Mouse (Mus musculus) bone marrow macrophage, adult 2 months (primary cell): Measurements from ENCODE around the gene Mapkap1. TPM values are rescaled to one million over a fixed set of nuclear protein-coding genes. Genes with fewer than 3 reads are reported as not detected.

Source experiments
- H3K27ac ChIP-seq: 2 replicates; pipeline ENCODE4 v1.5.1; 2012; ENCODE audit warnings: low read depth, low read length; ENCODE audit not compliant: insufficient read depth
- H3K4me1 ChIP-seq: 2 replicates; pipeline ENCODE4 v1.6.1; 2012; ENCODE audit warnings: low read length; ENCODE audit not compliant: control insufficient read depth, insufficient read depth
- H3K4me3 ChIP-seq: 2 replicates; pipeline ENCODE4 v1.5.1; 2012; ENCODE audit warnings: mild to moderate bottlenecking, low read length, moderate library complexity; ENCODE audit not compliant: insufficient read depth
- CTCF ChIP-seq: IDR thresholded peaks from 2 replicates; pipeline ENCODE4 v1.5.1; 2012; ENCODE audit warnings: low read depth, mild to moderate bottlenecking, low read length, moderate library complexity
- POLR2A ChIP-seq: IDR thresholded peaks from 2 replicates; pipeline ENCODE4 v1.6.1; 2012; ENCODE audit warnings: mild to moderate bottlenecking, low read depth, low read length, borderline replicate concordance
- polyA plus RNA-seq: library from polyadenylated mRNA; stranded (reverse); fragments of >200 nt; gene quantifications from 2 replicates; pipeline ENCODE4 v1.2.4, GENCODE M21; 2012; ENCODE audit not compliant: missing spikeins, insufficient read depth, insufficient read length

Mapkap1 gene
- polyA plus RNA-seq, 1 experiment = 40.0 TPM

- H3K4me1 ChIP-seq = peaks cover 6% of the 10 kb centered on the region; the same call in 1 of the 2 replicates
- no peak overlapping the region for H3K27ac ChIP-seq
- TF ChIP-seq POLR2A (no peak), CTCF (no peak)
- H3K4me3 ChIP-seq = no peak overlapping the region
These were observed 32.7 kb upstream of the Mapkap1 start for GRCm38 (mm10) chr2:34373886-34374285.

DNA sequence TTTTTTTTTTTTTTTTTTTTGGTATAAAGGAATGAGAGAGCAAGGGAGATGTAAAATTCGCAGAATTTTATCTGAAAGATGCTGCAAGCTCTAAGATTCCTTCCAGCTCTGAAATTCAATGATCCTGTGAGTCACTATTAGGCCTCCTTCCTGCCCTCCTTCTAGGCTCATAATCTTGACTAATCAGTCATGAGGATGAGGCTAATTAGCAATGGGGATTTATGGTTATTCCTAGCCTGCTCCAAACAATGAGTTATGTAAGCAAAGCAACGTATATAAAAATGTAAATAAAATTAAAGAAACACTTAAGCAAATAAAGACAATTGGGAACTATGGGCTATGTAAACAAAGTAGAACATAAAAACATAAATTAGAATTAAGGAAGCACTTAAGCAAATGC is 32.2 kb upstream of the Mapkap1 start:
- peaks cover 6% of the 10 kb centered on the region; the same call in 1 of the 2 replicates for H3K4me1 ChIP-seq
- TF ChIP-seq POLR2A (no peak), CTCF (no peak)
- no peak overlapping the region for H3K27ac ChIP-seq
- no peak overlapping the region for H3K4me3 ChIP-seq

DNA sequence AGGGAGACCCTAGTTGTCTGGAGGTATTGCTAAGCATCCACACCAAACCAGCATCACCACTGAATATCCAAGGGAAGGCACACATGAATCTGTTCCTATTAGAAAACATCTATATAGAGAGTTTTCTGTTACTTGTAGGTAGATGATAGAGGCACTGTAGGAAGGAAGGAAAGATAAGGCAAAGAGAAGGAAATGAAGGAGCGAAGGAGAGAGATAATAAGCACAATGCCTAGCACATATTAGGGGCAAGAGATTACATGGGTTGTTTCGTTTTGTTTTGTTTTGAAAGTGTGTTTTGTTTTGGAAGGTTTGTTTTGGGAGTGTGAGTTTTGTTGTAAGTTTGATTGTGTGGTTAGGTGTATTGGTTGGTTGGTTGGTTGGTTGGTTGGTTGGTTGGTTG is 27.6 kb upstream of the Mapkap1 start:
- H3K4me3 ChIP-seq = no peak overlapping the region
- H3K27ac ChIP-seq = no peak overlapping the region
- TF ChIP-seq CTCF (no peak), POLR2A (no peak)
- no peaks in the 10 kb centered on the region for H3K4me1 ChIP-seq

DNA sequence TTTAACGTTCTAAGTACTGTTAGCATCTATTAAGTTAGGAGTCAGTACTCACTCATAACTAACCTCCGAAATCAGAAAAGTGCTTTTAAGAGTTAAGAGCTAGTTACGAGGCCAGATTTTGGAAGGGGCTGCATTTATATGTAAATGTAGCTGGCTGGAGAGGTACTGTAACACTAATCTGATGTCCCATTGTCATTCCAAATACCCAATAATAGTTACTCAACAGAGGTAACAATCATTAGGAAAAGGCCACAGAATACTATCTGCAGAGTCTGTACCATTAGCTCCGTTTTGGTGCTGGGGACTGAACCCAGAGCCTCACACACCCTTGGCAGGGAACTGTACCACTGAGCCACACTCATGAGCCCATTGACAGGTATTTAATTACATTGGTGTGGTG is 7.0 kb upstream of the Mapkap1 start:
- no peak overlapping the region for H3K4me3 ChIP-seq
- no peak overlapping the region for H3K27ac ChIP-seq
- TF ChIP-seq POLR2A (no peak), CTCF (no peak)
- 0 out of 2 replicates have a peak, but pooled peaks cover 3% of the 10 kb centered on the region for H3K4me1 ChIP-seq

- H3K4me1 ChIP-seq = peaks cover 14% of the 10 kb centered on the region
- peak overlapping the region; percentile 100 for H3K4me3 ChIP-seq
- TF ChIP-seq CTCF = no peak
- no peak for TF ChIP-seq POLR2A
- no peak overlapping the region for H3K27ac ChIP-seq
These were observed 1.0 kb downstream of the Mapkap1 start for GRCm38 (mm10) chr2:34407596-34407995.

GRCm38 (mm10) chr2:34408341-34408740 is 1.8 kb downstream of the Mapkap1 start:
- Histone ChIP-seq H3K4me1 (peaks cover 13% of the 10 kb centered on the region), H3K4me3 (no peak overlapping the region), H3K27ac (no peak overlapping the region)
- TF ChIP-seq CTCF (no peak), POLR2A (no peak)

GRCm38 (mm10) chr2:34409741-34410340 is 3.3 kb downstream of the Mapkap1 start:
- H3K4me1 ChIP-seq = peaks cover 13% of the 10 kb centered on the region
- TF ChIP-seq POLR2A (no peak), CTCF (no peak)

GRCm38 (mm10) chr2:34420256-34420655 is 13.7 kb downstream of the Mapkap1 start:
- Histone ChIP-seq H3K27ac (no peak overlapping the region), H3K4me3 (no peak overlapping the region), H3K4me1 (peaks cover 3% of the 10 kb centered on the region)
- TF ChIP-seq CTCF (no peak), POLR2A (no peak)

More at GRCm38 (mm10) chr2:34409741-34410340, 3.3 kb downstream of the Mapkap1 start:
- no peak overlapping the region for H3K27ac ChIP-seq
- H3K4me3 ChIP-seq = no peak overlapping the region

DNA sequence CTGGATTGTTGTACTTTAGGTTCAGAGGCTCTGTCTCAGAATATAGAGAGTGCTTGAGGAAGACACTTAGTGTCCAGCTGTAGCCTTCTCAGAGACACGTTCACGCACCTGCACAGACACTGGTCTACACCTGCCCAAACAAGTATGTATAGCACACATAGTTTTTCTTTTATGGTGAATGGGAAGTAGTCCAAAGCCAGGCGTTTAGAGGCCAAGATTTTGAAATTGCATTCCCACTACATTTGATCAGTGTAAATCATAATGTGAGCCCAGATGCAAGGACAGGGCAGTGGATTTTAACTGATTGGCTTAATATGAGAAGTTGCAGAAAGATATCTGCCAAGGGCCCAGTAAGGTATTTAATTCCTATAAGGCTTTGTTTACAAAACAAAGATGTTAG is 17.6 kb downstream of the Mapkap1 start:
- Histone ChIP-seq H3K4me1 (no peaks in the 10 kb centered on the region), H3K27ac (no peak overlapping the region), H3K4me3 (no peak overlapping the region)
- TF ChIP-seq POLR2A (no peak), CTCF (no peak)

DNA sequence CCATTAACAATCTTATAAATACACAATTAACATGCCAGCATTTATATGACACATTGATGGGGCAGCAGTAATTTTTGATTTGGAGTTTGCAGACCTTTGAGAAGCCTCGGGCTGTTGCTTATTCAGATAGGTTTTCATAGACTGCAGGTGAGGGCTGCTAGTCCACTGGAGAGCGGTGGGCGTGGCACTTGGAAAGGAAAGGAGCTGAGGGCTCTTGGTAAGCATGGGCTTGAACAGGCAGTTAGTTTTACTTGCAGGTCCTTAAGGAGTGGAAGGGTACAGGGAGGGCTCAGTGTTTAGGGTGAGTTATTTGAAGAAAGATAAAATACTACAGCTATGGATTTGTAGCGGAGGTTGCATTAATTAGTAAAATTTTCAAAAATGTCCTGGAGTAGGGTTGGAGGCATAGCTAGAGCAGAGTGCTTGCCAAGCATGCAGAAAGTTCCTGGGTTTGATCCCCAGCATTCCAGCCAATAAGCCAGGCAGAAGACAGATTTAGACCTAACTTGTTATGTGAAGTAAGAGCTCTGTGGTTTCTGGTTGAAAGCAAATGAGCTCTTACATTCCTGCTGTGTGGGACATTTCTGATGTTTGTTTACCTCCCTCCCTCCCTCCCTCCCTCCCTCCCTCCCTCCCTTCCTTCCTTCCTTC is 19.1 kb downstream of the Mapkap1 start:
- H3K27ac ChIP-seq = no peak overlapping the region
- TF ChIP-seq CTCF = no peak
- no peaks in the 10 kb centered on the region for H3K4me1 ChIP-seq
- H3K4me3 ChIP-seq = no peak overlapping the region
